Mouse (Mus musculus) forebrain, postnatal 0 days (tissue): ENCODE measurements around the gene Ndc1. TPM values are rescaled to one million over a fixed set of nuclear protein-coding genes. Genes with fewer than 3 reads are reported as not detected.

Experiments
- ATAC-seq: fragments of 200-750 bp; cut with Nextera tagmentation; 2 replicates; pipeline ENCODE4 v1.8.0; 2017; ENCODE audit warnings: mild to moderate bottlenecking, moderate library complexity
- DNase-seq: peaks from one replicate; pipeline ENCODE4 v3.0.0-alpha.2; 2015
- H3K27ac ChIP-seq: fragments of 300-500 bp; sonication (generic); 2 replicates; pipeline ENCODE4 v1.5.1; 2014; ENCODE audit warnings: low read depth, mild to moderate bottlenecking, antibody characterized with exemption, low read length, moderate library complexity, mixed read lengths
- H3K27me3 ChIP-seq: fragments of 300-500 bp; sonication (generic); 2 replicates; pipeline ENCODE4 v1.6.1; 2014; ENCODE audit warnings: mild to moderate bottlenecking, low read length, mixed read lengths; ENCODE audit not compliant: insufficient read depth
- H3K36me3 ChIP-seq: fragments of 300-500 bp; sonication (generic); 2 replicates; pipeline ENCODE4 v1.6.1; 2014; ENCODE audit warnings: mild to moderate bottlenecking, moderate library complexity; ENCODE audit not compliant: insufficient read depth
- H3K4me1 ChIP-seq: fragments of 300-500 bp; sonication (generic); 2 replicates; pipeline ENCODE4 v1.6.1; 2014; ENCODE audit warnings: antibody characterized with exemption; ENCODE audit not compliant: insufficient read depth
- H3K4me2 ChIP-seq: fragments of 300-500 bp; sonication (generic); 2 replicates; pipeline ENCODE4 v1.6.1; 2014; ENCODE audit warnings: low read depth, mild to moderate bottlenecking, moderate library complexity
- H3K4me3 ChIP-seq: fragments of 300-500 bp; sonication (generic); 2 replicates; pipeline ENCODE4 v1.5.1; 2014; ENCODE audit warnings: low read depth, low read length, mixed read lengths
- H3K9ac ChIP-seq: fragments of 300-500 bp; sonication (generic); 2 replicates; pipeline ENCODE4 v1.6.1; 2014; ENCODE audit warnings: mild to moderate bottlenecking
- H3K9me3 ChIP-seq: fragments of 300-500 bp; sonication (generic); 2 replicates; pipeline ENCODE4 v1.6.1; 2016; ENCODE audit warnings: low read length
- CTCF ChIP-seq: sonication (generic); IDR thresholded peaks from 2 replicates; pipeline ENCODE4 v1.5.1; 2016; ENCODE audit warnings: antibody characterized with exemption, control low read depth, low read depth
- whole genome bisulfite sequencing: fragments of 180-500 bp; shearing (Covaris S2); extraction: QIAGEN DNeasy Blood & Tissue Kit; methylation state at CpG from one replicate; pipeline ENCODE4 v1.1.7; 2014; 5-methylcytosine and 5-hydroxymethylcytosine counted together
- polyA plus RNA-seq: library from polyadenylated mRNA; unstranded; fragments of >200 nt; fragmentation: Nextera tagmentation; extraction: Ambion mirVana; gene quantifications from 2 replicates; pipeline ENCODE4 v1.2.1, GENCODE M21; 2015
- total RNA-seq: library from RNA; depleted of rRNA; stranded (reverse); fragments of >200 nt; gene quantifications from 2 replicates; pipeline ENCODE4 v1.2.3, GENCODE M21; 2014

Gene Ndc1
- total and polyA plus RNA-seq, 2 experiments from 2014 or later, result 18.7 to 30.4 TPM

DNA sequence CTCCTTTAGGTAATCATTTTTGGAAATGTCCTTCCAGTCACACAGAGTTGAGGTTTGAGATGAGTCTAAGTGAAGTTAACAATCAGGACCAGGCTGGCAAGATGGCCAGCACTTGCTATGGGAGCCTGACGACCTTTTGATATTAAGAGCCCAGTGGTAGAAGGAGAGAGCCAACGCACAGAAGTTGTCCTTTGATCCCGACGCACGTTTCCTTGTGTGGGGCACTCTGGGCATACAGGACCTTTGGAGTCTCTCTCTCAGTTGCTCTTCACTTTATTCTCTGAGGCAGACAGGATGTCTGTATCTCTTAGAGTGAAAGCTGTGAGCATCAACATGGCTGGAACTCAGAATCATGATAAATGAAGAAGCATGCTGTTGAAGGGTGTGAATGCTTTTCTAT is 30.1 kb upstream of the Ndc1 start:
- no peak for TF ChIP-seq CTCF

DNA sequence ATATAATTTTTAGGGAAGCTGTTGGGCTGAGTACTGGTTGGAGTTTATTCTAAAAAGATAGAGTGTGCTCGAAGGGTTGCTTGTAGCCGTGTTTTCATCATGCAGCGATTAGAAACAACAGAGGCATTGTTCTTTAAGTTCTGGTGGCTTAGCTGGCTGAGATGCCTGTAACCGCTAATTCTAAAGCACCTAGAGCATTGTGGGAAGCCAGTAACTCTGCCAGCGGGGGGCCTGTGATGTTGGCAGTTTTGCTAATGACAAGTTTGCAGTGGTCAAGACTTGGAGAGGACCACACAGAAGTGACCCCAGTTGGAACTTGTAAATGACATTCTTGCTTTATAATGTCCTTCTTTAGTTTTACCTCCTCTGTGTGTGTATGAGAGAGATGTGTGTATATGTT is 26.2 kb upstream of the Ndc1 start:
- H3K4me3 ChIP-seq, result no peak overlapping the region
- 19% methylated on average over 5 of the region's 5 CpGs for WGBS
- DNase-seq, result no peak
- H3K36me3 ChIP-seq, result peaks cover 21% of the 10 kb centered on the region
- no peaks in the 10 kb centered on the region for H3K9me3 ChIP-seq
- TF ChIP-seq CTCF, result no peak
- no peak for ATAC-seq
- H3K27me3 ChIP-seq, result no peaks in the 10 kb centered on the region
- no peak overlapping the region for H3K4me2 ChIP-seq
- H3K27ac ChIP-seq, result no peak overlapping the region
- H3K4me1 ChIP-seq, result no peaks in the 10 kb centered on the region
- H3K9ac ChIP-seq, result no peak overlapping the region

More for the DNA sequence above, 30.1 kb upstream of the Ndc1 start:
- no peaks in the 10 kb centered on the region for H3K4me1 ChIP-seq
- no peaks in the 10 kb centered on the region for H3K27me3 ChIP-seq
- no peak overlapping the region for H3K4me3 ChIP-seq
- H3K4me2 ChIP-seq, result no peak overlapping the region
- H3K27ac ChIP-seq, result no peak overlapping the region
- WGBS, result 90% methylated on average over 5 of the region's 5 CpGs
- peaks cover 12% of the 10 kb centered on the region; the same call in 1 of the 2 replicates for H3K36me3 ChIP-seq
- no peaks in the 10 kb centered on the region for H3K9me3 ChIP-seq
- DNase-seq (no peak), ATAC-seq (no peak)
- no peak overlapping the region for H3K9ac ChIP-seq

DNA sequence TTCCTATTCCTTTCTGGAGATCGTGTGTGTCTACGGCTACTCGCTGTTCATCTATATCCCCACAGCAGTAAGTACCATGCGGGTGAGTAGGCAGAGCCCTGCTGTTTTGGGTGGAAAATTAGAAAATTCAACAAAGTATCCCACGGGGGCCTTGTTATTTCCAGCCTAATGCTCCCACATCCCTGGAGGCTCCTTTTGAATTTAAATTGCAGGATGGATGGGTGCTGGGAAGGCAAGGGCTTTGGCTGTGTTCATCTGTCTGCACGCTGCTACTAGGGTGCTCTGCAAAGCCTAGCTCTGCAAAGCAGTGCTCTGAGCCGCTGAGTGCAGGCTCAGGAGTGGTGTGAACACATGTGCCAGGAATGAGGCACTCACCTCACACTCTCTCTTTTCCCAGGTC is 23.0 kb upstream of the Ndc1 start:
- H3K27me3 ChIP-seq, result no peaks in the 10 kb centered on the region
- DNase-seq, result no peak
- no peaks in the 10 kb centered on the region for H3K9me3 ChIP-seq
- H3K36me3 ChIP-seq, result peaks cover 15% of the 10 kb centered on the region
- ATAC-seq, result no peak
- 84% methylated on average over 7 of the region's 7 CpGs for WGBS
- no peaks in the 10 kb centered on the region for H3K4me1 ChIP-seq
- H3K9ac ChIP-seq, result no peak overlapping the region
- H3K4me3 ChIP-seq, result no peak overlapping the region
- H3K27ac ChIP-seq, result no peak overlapping the region
- no peak overlapping the region for H3K4me2 ChIP-seq
- no peak for TF ChIP-seq CTCF

DNA sequence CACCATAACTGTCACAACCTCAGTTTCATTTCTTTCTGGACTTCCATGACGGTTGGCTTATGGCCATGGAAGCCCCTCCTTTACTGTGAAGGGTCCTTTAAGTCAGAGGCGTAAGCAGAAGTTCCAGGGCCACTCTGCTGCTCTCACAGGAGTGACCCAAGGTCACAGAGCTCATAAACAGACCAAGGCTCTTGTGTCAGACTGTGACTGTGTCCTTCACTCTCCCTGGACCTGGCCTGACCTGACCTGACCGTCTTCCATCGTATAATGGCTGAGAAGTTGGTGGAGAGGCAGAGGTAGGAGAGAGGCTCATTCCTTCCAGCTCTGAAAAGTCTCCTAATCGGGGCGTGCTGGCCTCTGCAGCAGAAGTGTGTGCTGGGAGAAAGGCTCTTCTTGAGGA is 20.4 kb upstream of the Ndc1 start:
- no peaks in the 10 kb centered on the region for H3K9me3 ChIP-seq
- H3K36me3 ChIP-seq, result peaks cover 19% of the 10 kb centered on the region
- H3K4me1 ChIP-seq, result no peaks in the 10 kb centered on the region
- ATAC-seq, result no peak
- no peak overlapping the region for H3K27ac ChIP-seq
- DNase-seq, result no peak
- no peak overlapping the region for H3K9ac ChIP-seq
- 87% methylated on average over 6 of the region's 6 CpGs for WGBS
- no peak for TF ChIP-seq CTCF
- H3K4me3 ChIP-seq, result no peak overlapping the region
- no peak overlapping the region for H3K4me2 ChIP-seq
- no peaks in the 10 kb centered on the region for H3K27me3 ChIP-seq

DNA sequence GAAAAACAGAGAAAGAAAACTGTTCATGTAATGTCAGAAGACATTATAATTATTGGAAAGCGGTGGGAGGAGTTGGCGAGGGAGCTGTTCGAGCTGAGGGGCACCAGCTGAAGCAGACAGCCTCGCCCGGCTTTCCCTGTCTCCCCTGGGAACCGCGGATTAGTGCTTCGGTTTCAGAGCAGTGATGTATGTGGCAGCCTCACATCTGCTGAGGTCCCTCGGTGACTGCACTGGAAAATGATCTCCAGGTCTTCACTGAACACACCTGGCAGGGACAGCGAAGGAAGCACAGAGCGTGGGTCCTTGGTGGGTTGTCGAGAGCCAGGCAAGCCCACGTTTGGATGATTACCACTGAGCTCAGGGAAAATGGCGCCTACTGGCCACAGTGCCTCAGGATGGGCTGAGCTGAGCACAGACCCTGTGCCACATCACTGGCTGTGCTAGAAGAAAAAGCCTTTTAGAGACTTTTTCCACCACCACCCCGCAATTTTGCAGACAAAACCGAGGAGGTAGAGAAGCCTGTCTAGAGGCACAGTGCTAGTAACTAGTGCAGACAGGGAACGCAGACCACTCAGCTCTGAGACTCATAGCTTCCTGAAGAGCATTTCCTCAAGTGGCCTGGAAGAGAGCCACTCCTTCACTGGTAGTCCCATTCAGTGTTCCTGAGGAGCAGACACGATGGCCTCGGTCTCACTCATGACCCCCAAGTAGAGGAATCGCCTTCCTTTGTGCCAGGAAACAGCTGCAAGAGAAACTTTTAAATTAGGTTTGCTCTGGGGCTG is 18.9 kb upstream of the Ndc1 start:
- no peak overlapping the region for H3K9ac ChIP-seq
- TF ChIP-seq CTCF, result no peak
- peak; percentile 5 for DNase-seq

DNA sequence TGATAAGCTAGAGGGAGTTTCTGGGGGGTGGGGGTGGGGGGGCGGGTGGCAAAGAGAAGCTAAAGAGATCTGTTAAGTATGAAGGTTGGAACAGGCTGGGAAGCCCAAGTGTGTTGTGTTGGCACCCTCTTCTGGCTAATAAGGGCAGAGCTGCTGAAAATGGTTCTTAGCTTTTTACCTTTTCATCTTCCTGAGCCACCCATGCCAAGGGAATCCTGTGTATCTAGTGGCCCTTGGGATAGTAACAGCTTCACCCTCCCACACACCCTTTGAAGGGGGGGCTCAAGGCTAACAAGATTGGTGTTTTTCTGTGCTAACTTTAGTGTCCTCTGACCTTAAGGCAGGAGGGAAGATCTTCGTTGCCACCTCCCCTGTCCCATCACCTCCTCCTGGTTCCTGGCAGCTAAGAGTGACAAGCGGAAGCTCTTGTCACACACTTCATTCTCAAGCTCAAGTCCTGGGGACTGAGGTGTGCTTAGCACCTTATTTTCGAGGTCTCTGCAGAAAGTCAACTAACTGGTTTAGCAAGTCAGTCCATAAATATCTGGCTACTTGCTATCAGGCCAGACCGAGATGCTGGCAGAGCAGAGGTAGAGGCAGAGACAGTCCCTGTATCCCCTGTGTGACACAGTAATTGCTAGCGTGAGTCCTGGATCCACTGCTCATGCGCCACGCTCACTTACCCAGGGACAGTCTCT is 18.1 kb upstream of the Ndc1 start:
- DNase-seq (peak; percentile 72), ATAC-seq (peak; percentile 85)
- H3K27me3 ChIP-seq, result no peaks in the 10 kb centered on the region
- H3K9ac ChIP-seq, result no peak overlapping the region
- no peaks in the 10 kb centered on the region for H3K4me1 ChIP-seq
- no peak overlapping the region for H3K27ac ChIP-seq
- no peak overlapping the region for H3K4me2 ChIP-seq
- whole genome bisulfite sequencing, result 76% methylated on average over 8 of the region's 8 CpGs
- H3K4me3 ChIP-seq, result no peak overlapping the region
- TF ChIP-seq CTCF, result peak; percentile 80
- H3K9me3 ChIP-seq, result no peaks in the 10 kb centered on the region
- H3K36me3 ChIP-seq, result peaks cover 16% of the 10 kb centered on the region

More for the DNA sequence above, 18.9 kb upstream of the Ndc1 start:
- WGBS, result 77% methylated on average over 20 of the region's 20 CpGs
- no peaks in the 10 kb centered on the region for H3K9me3 ChIP-seq
- H3K27ac ChIP-seq, result no peak overlapping the region
- H3K4me1 ChIP-seq, result no peaks in the 10 kb centered on the region
- no peak overlapping the region for H3K4me2 ChIP-seq
- H3K36me3 ChIP-seq, result peaks cover 16% of the 10 kb centered on the region
- no peak overlapping the region for H3K4me3 ChIP-seq
- no peak; the same call in 1 of the 2 replicates for ATAC-seq
- H3K27me3 ChIP-seq, result no peaks in the 10 kb centered on the region

DNA sequence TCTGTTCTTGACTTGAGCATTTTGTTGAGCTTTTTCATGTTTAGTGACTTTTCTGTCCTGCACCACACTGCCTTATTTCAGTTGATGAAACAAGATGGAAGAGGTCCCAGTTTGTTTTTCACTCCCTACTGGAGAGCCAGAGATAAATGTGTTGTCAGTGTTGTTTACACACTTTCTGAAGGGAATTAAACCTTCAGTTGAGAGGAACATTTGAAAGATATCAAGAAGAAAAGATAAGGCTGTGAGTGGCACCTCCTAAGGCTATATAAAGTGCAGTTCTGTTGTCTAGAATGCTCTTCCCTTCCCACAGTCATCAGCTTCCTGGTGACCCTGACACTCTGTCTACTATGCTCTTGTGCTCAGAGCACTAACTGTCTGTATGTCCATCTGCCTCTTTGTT is 16.2 kb upstream of the Ndc1 start:
- DNase-seq, result no peak
- Histone ChIP-seq H3K9me3 (no peaks in the 10 kb centered on the region), H3K4me3 (no peak overlapping the region), H3K27me3 (no peaks in the 10 kb centered on the region), H3K9ac (no peak overlapping the region), H3K4me1 (no peaks in the 10 kb centered on the region), H3K36me3 (peaks cover 7% of the 10 kb centered on the region), H3K4me2 (no peak overlapping the region), H3K27ac (no peak overlapping the region)
- no peak for ATAC-seq
- no peak for TF ChIP-seq CTCF
